Mouse (Mus musculus) c-Kit-negative CD71-positive TER-119-positive erythroid progenitor cells, embryonic 14.5 days (primary cell): ENCODE results near the gene Oxld1.
"Not testable (repeated sequence)": the region's sequence is repeated elsewhere in the genome, so short reads cannot be mapped to it uniquely, and the experiment has no call there.

Experiments used
- DNase-seq: peaks from one replicate; pipeline ENCODE4 v3.0.0-alpha.2; 2013; ENCODE audit warnings: low read depth, low spot score

Gene Oxld1

GRCm38 (mm10) chr11:120423569-120424295 lies 34.1 kb downstream of the Oxld1 start:
- peak; percentile 30 for DNase-seq

- DNase-seq, result no peak
These were observed 35.0 kb downstream of the Oxld1 start for GRCm38 (mm10) chr11:120422651-120423568.

DNA sequence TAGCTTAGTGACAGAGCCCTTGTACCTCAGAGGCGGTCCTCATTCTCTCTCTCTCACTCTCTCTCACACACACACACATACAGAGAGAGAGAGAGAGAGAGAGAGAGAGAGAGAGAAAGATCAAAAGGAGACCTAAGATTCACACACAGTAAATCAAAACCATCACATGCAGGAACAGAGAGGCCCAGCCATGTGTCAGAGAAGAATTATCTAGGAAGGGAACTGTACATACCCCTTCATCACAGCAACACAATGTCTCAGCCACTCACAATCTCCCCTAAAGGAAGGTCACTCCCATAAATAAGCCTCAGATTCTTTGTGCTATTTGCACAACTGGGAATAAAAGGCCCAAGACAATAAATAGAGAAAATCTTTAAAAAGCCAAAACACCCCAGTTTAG lies 39.3 kb downstream of the Oxld1 start:
- no peak for DNase-seq

DNA sequence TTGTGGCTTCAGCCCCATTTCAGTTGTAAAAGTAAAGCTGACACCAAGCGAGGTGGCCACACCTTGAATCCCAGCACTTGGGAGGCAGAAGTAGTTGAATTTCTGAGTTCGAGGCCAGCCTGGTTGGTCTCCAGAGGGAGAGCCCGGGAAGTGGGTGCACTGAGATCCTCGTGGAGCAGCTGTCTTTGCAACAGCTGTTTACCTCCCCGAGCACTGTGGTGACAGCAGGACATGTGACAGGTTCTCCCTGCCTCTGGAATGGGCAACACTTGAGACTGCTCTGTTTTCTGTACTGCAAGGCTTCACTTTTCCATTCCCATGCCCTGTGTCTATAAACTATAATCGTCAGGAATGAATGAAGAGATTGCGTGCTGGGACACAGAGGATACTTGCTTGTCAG lies 40.0 kb downstream of the Oxld1 start:
- DNase-seq, result no peak

GRCm38 (mm10) chr11:120413621-120414020 lies 44.2 kb downstream of the Oxld1 start:
- not testable (repeated sequence) for DNase-seq
